Mouse (Mus musculus): ENCODE data around the gene Cep55.

The Cep55 gene

DNA sequence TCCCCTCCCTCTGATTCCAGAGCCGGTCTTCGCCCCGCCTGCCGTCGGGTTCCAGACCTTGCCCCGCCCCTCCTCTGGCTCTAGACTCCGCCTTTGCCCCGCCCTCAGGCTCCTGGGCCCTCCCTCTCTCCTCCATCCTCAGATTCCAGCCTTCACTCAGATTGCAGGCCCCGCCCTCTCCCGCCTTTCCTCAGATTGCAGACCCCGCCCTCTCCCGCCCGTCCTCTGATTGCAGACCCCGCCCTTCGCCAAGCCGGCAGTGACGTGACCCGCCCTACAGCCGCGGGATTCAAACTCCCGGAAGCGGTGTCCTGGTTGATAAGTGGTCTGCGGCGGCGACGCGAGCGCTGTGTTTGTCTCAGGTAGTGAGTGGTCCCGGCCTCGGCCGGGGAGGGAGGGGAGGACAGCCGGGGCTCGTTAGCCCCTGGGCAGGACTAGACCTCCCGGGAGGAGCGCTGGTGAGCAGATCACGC is at the start of gene Cep55:
Cep55 (plus strand) TSS at position 292 of the 473 bp plus-strand sequence.
- DNase-seq (ENCODE audit: low spot score in 2 of 2) = peak; percentile 93 to 94

DNA sequence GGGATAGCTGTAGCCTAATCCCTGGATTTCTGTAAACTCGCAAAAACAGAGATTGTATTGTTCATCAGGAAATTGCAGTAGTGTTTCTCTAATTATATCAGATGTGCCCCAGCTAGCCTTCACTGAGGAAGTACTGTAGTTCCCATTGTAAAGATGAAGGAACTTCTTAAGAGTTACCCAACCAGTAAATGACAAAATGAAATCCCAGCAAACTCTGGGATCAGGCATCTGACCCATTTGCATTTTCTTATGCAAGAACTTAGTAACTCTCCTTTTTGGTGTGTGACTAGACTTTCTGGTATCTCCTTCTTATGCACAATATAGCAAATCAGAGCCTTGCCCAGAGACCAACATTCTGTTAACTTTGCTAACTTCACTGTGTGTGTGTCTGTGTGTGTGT is 43.4 kb upstream of the Cep55 start:
- DNase-seq (ENCODE audit: low spot score in 2 of 2) = no peak

DNA sequence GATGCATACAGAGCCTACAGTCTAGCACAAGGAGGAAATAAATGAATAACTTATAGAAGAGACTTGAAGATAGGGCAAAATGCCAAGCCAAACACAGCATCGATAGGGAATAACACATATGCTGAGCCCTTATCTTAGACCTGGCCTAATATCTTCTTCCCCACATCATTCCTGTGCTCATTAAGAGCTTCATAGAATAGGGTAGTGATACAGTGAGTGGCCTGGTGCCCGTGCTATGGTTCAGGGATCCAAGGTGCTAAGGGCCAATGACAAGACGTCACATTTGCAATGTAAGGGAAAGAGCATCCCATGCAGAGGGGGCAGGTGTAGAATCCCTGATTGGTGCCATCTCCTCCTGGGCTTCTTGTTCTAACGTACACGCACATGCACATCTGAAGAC is 40.4 kb upstream of the Cep55 start:
- DNase-seq (ENCODE audit: low spot score in 2 of 2) = no peak

DNA sequence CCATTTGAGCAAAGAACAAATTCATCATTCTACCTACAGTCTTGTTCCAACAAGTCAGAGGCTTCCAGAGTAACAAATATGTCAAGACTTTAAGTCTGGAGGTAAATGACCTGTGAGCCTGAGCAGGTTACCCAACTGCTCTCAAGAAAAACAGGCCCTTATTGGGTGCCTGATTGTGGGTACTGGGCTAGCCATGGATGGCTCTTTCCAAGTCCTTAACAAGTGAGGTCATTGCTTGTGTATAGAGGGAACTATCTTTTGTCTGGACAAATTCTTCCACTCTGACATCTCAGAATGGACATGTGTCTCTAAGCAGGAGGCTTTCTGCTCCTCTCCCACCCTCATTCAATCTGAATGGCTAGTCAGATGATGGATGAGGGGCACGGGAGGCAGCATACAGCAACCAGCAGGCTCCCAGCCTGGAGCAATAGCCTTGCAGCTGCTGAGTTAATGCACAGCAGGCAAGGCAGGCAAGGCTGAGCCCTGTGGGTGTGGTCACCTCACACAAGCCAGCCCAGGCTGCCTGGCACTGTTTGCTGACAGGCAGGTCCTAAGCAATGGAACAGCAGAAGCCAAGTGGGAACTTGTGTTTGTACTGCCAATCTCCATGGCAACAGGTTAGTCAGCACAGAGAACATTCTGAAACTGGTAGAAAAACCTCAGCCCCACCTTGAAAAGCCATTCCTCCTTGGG is 39.5 kb upstream of the Cep55 start:
- peak in 1 of 2 experiments; percentile 87 for DNase-seq (ENCODE audit: low spot score in 2 of 2)

DNA sequence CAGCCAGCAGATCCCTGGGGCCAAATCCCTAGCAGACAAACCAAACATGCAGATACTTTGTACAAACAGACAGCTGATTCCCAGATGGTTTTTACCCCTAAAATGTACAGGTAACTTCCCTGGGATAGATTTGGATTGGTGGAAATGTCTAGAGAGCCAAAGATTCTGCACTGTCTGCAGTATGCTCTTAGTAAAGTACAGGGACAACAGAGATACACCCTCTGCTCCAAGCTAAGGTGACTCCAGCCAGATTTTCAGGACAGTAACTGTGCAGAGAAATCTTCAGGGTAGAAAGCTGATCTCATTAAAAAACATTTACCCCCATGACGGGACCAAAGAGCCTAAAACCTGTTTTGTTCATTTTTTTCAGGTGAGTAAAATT is 38.9 kb upstream of the Cep55 start:
- DNase-seq (ENCODE audit: low spot score in 2 of 2) = no peak

DNA sequence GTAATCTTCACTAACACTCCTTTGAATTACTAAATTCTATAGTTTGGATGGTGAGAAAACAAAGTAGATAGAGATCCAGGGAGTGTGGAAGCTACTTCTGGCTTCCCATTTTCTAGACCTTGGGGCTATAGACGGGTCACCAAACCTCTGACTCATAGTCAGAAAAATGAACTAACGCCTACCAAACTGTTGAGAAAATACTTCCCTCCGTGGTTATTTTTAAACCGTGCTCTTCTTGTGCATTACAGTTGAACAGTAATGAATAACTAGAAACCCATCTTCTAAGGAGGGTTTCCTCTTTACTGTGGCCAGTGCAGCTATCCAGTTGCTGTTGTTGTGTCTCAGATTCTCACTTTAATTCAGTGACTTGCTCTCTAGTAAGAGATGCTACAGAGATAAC is 32.1 kb upstream of the Cep55 start:
- no peak for DNase-seq (ENCODE audit: low spot score in 2 of 2)

DNA sequence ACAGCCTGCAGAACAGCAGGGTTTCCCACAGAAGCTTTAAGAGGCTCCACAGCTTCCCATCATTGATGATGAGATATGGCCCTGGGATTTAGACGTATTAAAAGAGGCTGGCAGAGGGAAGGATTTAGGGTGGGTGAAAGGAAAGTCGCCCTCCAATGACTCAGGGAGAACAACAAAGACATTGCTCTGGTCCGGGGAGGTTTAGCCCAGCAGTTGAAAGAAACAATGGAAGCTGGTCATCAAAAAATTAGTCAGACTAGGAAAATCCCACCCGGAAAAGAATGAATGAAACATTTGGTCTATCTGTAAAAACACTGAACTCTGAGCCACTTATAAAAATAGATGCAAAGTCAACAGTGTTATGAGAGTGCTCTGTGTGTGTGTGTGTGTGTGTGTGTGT is 31.2 kb upstream of the Cep55 start:
- no peak for DNase-seq (ENCODE audit: low spot score in 2 of 2)

DNA sequence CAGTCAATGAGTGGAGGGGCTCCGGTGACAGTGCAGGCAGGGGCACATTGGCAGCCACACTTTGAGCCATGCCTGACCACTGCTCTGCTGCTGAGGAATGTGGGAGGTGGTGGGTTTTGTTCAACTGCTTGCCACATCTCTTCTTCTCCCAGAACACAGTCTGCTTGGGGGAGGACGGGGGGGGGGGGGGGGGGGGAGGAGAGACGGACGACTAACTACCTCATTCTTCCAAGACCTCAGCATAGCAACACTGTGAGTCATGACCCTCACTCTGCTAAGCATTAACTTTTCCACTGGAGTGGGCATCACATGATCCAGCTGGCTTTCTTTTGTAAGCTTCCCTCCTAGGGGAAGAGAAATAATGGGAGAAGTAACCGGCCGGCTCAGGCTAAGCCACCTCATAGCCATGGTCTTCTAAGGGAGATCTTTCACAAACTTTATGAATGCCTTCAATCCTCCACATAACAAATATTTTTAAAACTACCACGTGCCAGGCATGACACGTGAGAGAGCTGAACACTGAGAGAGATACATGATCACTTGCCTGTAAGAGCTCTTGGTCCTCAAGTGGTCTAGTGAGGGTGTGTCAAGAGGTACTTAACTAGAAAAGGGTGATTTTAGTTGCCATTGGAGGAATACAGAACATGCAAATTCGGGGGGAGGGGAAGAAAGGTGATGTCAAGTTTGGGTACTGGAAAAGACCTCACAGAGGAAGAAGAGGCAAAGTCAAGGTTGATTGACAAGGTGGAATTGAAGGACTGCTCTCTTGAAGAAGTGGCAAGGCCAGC is 29.4 kb upstream of the Cep55 start:
- peak in 1 of 2 experiments; percentile 63 for DNase-seq (ENCODE audit: low spot score in 2 of 2)

DNA sequence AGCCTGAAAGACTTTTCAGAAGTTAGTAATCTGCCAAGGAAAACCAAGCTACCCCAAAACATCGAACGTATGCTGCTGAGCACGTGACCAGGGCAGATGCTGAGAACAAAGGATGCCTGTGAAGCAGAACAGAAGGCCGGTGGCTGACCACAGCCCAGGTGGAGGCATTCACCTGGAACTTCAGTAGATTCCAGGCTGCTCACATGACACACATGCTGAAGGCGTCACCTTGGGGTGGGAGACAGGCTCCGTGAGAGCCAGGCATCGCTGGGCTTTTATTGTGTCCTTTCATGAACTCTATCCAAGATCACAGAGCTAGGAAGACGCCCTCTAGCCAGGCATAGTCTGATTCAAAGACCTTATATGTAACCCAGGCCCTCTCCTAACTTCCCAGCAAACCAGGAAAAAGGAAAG is 28.6 kb upstream of the Cep55 start:
- no peak for DNase-seq (ENCODE audit: low spot score in 2 of 2)

DNA sequence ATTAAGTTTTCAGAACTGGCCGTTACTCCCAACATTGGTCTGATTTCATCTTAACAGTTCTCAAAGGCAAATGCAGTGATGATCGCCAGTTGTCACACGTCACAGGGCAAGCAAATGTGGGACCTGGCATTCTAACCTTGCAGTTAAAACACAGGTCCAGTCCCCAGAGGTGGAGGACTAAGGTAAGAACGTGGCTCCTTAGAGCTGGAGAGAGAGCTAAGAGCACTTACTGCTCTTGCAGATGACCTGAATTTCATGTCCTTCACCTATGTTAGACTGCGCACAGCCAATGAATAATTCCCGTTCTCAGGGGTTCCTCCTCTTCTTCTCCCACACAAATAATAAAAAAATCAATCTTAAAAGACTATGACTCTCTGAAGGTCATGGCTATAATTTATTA is 27.4 kb upstream of the Cep55 start:
- DNase-seq (ENCODE audit: low spot score in 2 of 2) = no peak

DNA sequence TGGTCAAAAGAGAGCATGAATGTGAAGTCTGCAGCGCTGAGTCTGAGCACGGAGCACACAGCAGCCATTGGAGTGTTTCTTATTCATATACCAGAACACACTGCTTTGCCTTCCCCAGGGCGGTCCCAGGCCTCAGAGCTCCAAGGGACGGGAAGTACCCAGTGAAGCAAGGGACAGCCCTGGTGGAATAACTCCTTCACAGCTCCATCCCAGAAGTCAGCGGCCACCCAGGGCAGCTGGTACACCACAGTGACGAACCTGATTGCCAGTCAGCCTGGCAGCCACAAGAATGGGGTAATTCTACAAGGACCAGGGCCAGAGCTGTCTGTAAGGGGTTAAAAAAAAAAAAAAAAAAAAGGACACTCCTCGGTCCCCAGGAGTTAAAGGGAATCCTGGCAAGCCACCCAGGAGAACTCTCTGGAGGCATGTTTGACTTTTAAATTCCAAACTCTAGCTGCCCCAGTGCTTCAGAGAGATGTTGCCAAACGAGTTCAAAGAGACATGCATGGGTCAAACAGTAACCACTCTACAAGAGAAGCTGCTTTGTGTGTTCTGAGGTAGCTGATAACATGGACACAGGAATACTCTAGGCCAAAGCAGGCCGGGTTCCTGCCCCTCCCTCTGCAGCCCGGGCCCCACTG is 26.8 kb upstream of the Cep55 start:
- no peak for DNase-seq (ENCODE audit: low spot score in 2 of 2)

DNA sequence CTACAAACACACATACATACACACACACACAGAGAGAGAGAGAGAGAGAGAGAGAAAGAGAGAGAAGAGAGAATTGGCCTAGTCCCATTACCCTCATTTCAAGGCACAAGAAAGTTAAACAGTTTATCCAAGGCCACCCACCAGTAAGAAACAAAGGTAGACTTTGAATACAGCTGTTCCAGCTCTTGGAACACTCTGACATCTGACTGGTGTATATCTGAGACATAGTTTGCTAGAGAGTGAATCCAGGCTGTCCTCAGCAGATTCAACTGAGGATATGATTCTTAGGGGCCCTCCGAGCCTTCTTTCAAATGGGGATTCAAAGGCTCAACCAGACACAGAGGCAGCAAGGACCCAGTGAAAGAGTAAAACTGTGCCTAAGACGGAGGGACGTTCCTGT is 25.5 kb upstream of the Cep55 start:
- no peak for DNase-seq (ENCODE audit: low spot score in 2 of 2)

DNA sequence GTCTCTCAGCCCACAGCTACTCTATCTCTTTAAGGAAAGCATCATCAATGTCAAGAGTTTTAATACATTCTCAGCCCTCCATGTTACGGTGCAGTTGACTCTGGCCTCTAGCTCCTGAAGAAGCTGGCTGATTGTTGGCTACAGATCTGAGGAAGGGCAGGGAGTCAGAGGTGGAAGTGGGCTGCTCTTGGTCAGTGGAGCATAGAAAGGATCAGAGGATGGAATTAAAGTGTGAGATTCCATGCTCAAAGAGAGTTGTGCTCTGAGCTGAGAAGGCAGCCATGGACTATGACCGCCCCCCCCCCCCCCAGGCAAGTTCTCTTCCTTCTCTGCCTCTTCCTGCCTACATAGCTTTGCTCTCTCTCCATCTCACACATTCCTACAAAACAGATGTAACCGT is 24.9 kb upstream of the Cep55 start:
- DNase-seq (ENCODE audit: low spot score in 2 of 2) = no peak

DNA sequence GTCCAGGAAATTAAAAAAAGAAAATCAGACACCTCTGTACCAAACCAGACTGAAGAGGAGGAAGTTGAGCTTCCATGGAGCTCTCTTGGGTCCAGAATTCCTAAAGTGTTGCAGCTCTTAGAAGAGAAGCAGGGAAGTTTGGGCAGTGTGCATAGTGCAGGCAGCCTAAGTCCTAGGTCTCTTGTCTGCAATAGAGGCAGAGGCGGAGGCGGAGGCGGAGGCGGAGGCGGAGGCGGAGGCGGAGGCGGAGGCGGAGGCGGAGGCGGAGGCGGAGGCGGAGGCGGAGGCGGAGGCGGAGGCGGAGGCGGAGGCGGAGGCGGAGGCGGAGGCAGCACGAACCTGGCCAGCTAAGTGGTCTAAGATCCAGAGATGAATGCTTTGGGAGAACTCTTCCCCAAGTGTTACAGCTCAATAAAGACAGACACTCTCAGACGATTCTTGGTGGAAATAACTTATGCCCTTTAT is 24.1 kb upstream of the Cep55 start:
- no peak for DNase-seq (ENCODE audit: low spot score in 2 of 2)

DNA sequence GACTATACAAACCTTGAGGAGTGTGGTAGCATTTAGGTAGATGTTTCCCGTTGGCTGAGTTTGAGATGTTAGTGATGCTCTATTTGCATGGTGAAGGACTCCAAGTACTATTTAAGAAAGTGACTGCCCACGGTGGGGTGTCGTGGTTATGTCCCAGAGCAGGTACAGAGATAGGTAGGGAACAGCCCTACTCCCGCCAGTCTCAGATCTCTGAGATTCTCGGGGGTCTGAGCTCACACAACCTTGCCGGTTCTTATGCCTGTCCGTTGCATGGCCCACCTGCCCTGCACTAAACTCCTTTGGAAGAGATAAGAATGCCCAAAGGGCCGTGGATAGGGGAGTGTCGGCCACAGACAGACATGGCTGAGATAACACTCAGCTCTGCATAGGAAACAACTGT is 23.7 kb upstream of the Cep55 start:
- no peak for DNase-seq (ENCODE audit: low spot score in 2 of 2)

DNA sequence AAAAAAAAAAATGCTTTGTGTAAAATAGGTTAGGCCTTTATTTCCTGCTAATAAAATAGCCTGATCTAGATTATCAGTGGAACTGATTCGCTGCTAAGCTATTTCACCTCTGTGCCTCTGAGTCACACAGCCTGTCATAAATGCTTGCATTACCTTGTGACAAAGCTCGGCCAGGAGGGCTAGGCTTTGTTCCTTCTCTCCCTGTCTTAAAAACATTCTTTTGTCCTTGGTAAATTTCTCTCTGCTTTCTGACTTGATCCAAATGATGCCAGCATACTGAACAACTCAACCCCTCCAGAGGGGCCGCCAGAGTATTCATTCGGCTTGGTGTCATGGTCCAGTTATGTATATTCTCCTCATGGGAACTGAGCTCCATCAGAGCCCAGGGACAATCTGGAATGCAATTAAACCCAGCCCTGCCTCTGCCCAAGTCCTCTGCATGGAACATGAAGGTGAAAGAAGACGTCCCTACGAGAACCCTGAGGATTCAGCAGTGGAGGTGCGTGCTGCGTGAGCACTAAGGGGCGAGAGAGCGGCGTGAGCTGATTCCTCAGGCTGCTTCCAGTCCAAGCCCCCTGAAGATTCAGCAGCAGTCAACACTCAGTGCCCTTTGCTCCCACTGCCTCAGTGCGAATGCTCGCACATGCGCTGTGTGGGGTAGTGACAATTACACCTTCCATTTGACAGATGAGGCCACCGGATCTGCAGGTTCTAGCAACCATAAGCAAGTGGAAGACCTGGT is 21.6 kb upstream of the Cep55 start:
- no peak for DNase-seq (ENCODE audit: low spot score in 2 of 2)

DNA sequence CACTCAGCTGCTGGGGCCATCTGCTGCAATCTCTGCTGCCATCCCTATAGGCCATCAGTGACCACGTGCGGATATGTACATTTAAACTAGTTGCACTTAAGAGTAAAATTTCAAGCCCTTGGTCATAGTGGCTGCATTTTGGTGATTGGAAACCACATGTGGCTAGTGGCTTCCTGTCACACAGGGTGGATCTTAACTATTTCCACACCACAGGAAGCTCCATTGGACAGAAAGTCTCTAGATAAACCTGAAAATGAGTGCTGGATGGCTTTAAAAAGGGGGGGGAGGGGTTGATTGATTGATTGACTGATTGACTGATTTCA is 21.1 kb upstream of the Cep55 start:
- no peak for DNase-seq (ENCODE audit: low spot score in 2 of 2)

DNA sequence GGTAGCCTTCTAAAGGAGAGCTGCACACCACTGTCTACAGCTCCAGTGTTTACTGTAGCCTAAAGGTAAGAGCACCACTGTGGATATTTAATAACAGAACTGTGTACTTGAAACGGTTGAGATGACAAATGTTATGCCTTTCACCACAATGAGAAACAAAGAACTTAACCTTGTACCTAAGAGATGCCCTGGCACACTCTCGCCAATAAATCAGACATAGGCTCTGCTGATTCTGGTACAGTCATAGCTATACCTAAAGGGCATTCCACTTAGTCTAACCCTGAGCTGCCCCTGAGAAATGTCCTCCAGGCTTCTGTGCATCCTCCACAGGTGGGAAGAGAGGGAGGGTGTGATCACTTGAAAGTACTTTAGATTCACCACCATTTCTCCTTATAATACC is 20.1 kb upstream of the Cep55 start:
- DNase-seq (ENCODE audit: low spot score in 2 of 2) = no peak

DNA sequence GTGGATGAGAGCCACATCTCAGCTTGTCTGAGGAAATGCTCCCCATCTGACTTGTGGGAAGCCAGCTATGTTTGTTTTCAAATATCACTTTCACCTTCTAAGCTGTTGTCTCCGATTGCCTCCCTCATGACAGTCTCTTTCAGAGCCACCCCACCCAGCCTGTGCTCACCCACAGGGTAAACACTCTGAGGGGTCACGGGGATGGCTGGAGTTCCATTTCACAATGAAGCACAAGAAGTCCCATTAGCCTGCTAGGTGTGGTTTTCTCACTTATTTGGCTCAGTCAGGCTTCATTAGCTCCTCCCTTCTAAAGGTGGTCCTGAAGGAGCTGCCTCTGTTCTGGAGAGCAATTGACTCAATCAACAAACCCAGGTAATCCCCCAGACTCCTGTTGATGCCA is 19.0 kb upstream of the Cep55 start:
- DNase-seq (ENCODE audit: low spot score in 2 of 2) = no peak

DNA sequence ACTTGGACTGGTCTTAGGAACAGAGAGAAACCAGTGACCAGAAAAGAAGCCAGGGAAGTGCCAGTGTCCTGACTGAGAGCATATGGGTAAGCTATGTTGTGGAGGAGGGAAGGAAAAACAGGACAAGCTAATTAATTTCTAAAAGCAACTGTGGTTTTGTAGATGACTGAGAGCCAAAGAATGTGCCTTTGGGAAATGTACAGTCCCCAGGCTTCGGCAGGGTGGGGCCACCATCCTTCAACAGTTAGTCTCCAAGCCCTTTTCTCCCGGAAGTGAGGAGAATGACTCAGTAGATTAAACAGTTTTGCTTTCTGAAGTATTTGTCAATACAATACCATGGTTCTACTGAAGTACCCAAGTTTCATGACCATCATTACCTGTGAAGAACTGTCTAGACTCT is 16.5 kb upstream of the Cep55 start:
- no peak for DNase-seq (ENCODE audit: low spot score in 2 of 2)

DNA sequence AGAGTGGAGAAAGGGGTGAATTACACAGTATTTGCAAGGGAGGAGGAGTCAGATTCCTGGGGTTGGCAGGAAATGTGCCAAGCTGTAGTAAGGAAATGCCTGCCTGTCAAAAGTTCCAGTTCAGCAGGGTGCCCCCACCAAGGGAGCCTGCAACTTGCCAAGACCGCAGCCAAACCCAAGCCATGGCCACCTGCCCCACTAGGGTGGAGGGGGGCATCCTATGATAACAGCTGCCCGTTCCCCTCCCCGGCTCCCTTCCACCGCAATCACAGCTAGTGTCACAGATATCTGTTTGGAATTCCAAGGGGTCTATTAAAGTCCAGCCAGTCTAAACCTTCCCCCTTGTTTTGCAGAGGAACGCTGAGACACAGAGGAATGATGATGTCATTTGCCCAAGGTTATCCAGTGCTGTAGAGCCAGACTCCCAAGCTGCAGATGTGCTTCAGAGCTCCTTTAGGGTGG is 12.5 kb upstream of the Cep55 start:
- no peak for DNase-seq (ENCODE audit: low spot score in 2 of 2)
